Mouse (Mus musculus): Measurements from ENCODE around the gene Unc5cl. TPM values are rescaled to one million over a fixed set of nuclear protein-coding genes. Genes with fewer than 3 reads are reported as not detected.

The Unc5cl gene
- polyA plus RNA-seq, 1 experiment: not detected

GRCm38 (mm10) chr17:48533844-48534705 is 79.4 kb downstream of the Unc5cl start:
- Histone ChIP-seq H3K79me2 (ENCODE audit: control insufficient read depth, insufficient read depth) (no peaks in the 10 kb centered on the region), H3K36me3 (ENCODE audit: control insufficient read depth, insufficient read depth) (no peaks in the 10 kb centered on the region), H3K27me3 (ENCODE audit: control insufficient read depth, insufficient read depth, insufficient read length) (no peaks in the 10 kb centered on the region), H3K4me3 (no peak overlapping the region), H3K4me2 (ENCODE audit: low read depth) (no peak overlapping the region), H3ac (ENCODE audit: control insufficient read depth, insufficient read length) (no peak overlapping the region)
- no peak for TF ChIP-seq MAX (IDR thresholded peaks at IDR 0.05; ENCODE audit: low read depth)

- no peak overlapping the region for H3ac ChIP-seq (ENCODE audit: control insufficient read depth, insufficient read length)
- H3K27me3 ChIP-seq (ENCODE audit: control insufficient read depth, insufficient read depth, insufficient read length): no peaks in the 10 kb centered on the region
- TF ChIP-seq MAX (IDR thresholded peaks at IDR 0.05; ENCODE audit: low read depth) (no peak), USF1 (IDR thresholded peaks at IDR 0.05; ENCODE audit: low read depth) (no peak), MYOG (IDR thresholded peaks at IDR 0.05; ENCODE audit: control insufficient read depth in 1 of 3, insufficient read depth in 1 of 3, insufficient read length in 2 of 3, low read depth in 2 of 3) (no peak)
- no peak overlapping the region for H3K4me3 ChIP-seq
- H3K79me2 ChIP-seq (ENCODE audit: control insufficient read depth, insufficient read depth): no peaks in the 10 kb centered on the region
- no peak overlapping the region for H3K4me2 ChIP-seq (ENCODE audit: low read depth)
- no peaks in the 10 kb centered on the region for H3K36me3 ChIP-seq (ENCODE audit: control insufficient read depth, insufficient read depth)
Observed at GRCm38 (mm10) chr17:48538328-48538727, 83.6 kb downstream of the Unc5cl start.

- Histone ChIP-seq H3K4me2 (ENCODE audit: low read depth) (no peak overlapping the region), H3K27me3 (ENCODE audit: control insufficient read depth, insufficient read depth, insufficient read length) (no peaks in the 10 kb centered on the region), H3ac (ENCODE audit: control insufficient read depth, insufficient read length) (no peak overlapping the region), H3K79me2 (ENCODE audit: control insufficient read depth, insufficient read depth) (no peaks in the 10 kb centered on the region), H3K4me3 (no peak overlapping the region), H3K36me3 (ENCODE audit: control insufficient read depth, insufficient read depth) (no peaks in the 10 kb centered on the region)
- no peak for TF ChIP-seq POLR2AphosphoS2 (IDR thresholded peaks at IDR 0.05; ENCODE audit: insufficient read length, low read depth)
Observed at GRCm38 (mm10) chr17:48539326-48539725, 84.6 kb downstream of the Unc5cl start.

- Histone ChIP-seq H3K4me3 (no peak overlapping the region), H3K36me3 (ENCODE audit: control insufficient read depth, insufficient read depth) (no peaks in the 10 kb centered on the region), H3K27me3 (ENCODE audit: control insufficient read depth, insufficient read depth, insufficient read length) (no peaks in the 10 kb centered on the region), H3K4me2 (ENCODE audit: low read depth) (no peak overlapping the region), H3ac (ENCODE audit: control insufficient read depth, insufficient read length) (no peak overlapping the region), H3K79me2 (ENCODE audit: control insufficient read depth, insufficient read depth) (no peaks in the 10 kb centered on the region)
- TF ChIP-seq TCF3 (IDR thresholded peaks at IDR 0.05; ENCODE audit: insufficient read length, low read depth) (no peak), TCF12 (IDR thresholded peaks at IDR 0.05; ENCODE audit: insufficient read depth, poor library complexity, severe bottlenecking) (no peak), E2F4 (IDR thresholded peaks at IDR 0.05; ENCODE audit: insufficient read depth) (no peak), USF1 (IDR thresholded peaks at IDR 0.05; ENCODE audit: low read depth) (no peak), CEBPB (IDR thresholded peaks at IDR 0.05; ENCODE audit: insufficient read depth, poor library complexity, severe bottlenecking) (no peak), MAX (IDR thresholded peaks at IDR 0.05; ENCODE audit: low read depth) (no peak), POLR2AphosphoS2 (IDR thresholded peaks at IDR 0.05; ENCODE audit: insufficient read length, low read depth) (no peak), SRF (IDR thresholded peaks at IDR 0.05; ENCODE audit: control insufficient read depth, insufficient read length, low read depth) (no peak), POLR2A (IDR thresholded peaks at IDR 0.05; ENCODE audit: insufficient read length, low read depth) (no peak)
Observed at GRCm38 (mm10) chr17:48542733-48543132, 88.0 kb downstream of the Unc5cl start.

- Histone ChIP-seq H3ac (ENCODE audit: control insufficient read depth, insufficient read length) (no peak overlapping the region), H3K27me3 (ENCODE audit: control insufficient read depth, insufficient read depth, insufficient read length) (no peaks in the 10 kb centered on the region), H3K36me3 (ENCODE audit: control insufficient read depth, insufficient read depth) (no peaks in the 10 kb centered on the region), H3K79me2 (ENCODE audit: control insufficient read depth, insufficient read depth) (no peaks in the 10 kb centered on the region), H3K4me2 (ENCODE audit: low read depth) (no peak overlapping the region), H3K4me3 (no peak overlapping the region)
- no peak for TF ChIP-seq POLR2AphosphoS2 (IDR thresholded peaks at IDR 0.05; ENCODE audit: insufficient read length, low read depth)
- no peak for TF ChIP-seq SRF (IDR thresholded peaks at IDR 0.05; ENCODE audit: control insufficient read depth, insufficient read length, low read depth)
- no peak for TF ChIP-seq TCF3 (IDR thresholded peaks at IDR 0.05; ENCODE audit: insufficient read length, low read depth)
- no peak for TF ChIP-seq MYOD1 (IDR thresholded peaks at IDR 0.05; ENCODE audit: control insufficient read depth in 1 of 3, insufficient read length in 2 of 3, low read depth in 2 of 3)
- TF ChIP-seq REST (IDR thresholded peaks at IDR 0.05; ENCODE audit: insufficient read depth, insufficient read length): no peak
- no peak for TF ChIP-seq CEBPB (IDR thresholded peaks at IDR 0.05; ENCODE audit: insufficient read depth, poor library complexity, severe bottlenecking)
Observed at GRCm38 (mm10) chr17:48543301-48543765, 88.6 kb downstream of the Unc5cl start.

GRCm38 (mm10) chr17:48544722-48545121 is 90.0 kb downstream of the Unc5cl start:
- no peak overlapping the region for H3K4me3 ChIP-seq
- H3K27me3 ChIP-seq (ENCODE audit: control insufficient read depth, insufficient read depth, insufficient read length): no peaks in the 10 kb centered on the region
- TF ChIP-seq E2F4 (IDR thresholded peaks at IDR 0.05; ENCODE audit: insufficient read depth) (no peak), USF1 (IDR thresholded peaks at IDR 0.05; ENCODE audit: low read depth) (no peak), MAX (IDR thresholded peaks at IDR 0.05; ENCODE audit: low read depth) (no peak)
- H3K36me3 ChIP-seq (ENCODE audit: control insufficient read depth, insufficient read depth): no peaks in the 10 kb centered on the region
- H3K4me2 ChIP-seq (ENCODE audit: low read depth): no peak overlapping the region
- no peaks in the 10 kb centered on the region for H3K79me2 ChIP-seq (ENCODE audit: control insufficient read depth, insufficient read depth)
- H3ac ChIP-seq (ENCODE audit: control insufficient read depth, insufficient read length): no peak overlapping the region

Measured in myocyte (in vitro differentiated cells).